Mouse (Mus musculus) heart, postnatal 0 days (tissue): ENCODE measurements at regions not wholly inside any gene's neighbourhood (a gene's known extent, or its start where the extent isn't known, plus 50 kb on each side); places are given as distances from the start of the nearest gene placed in this dataset.

ENCODE experiments used
- CTCF ChIP-seq: IDR thresholded peaks from 2 replicates; pipeline ENCODE4 v1.5.1; 2016; ENCODE audit warnings: antibody characterized with exemption, control low read depth, low read depth
- EP300 ChIP-seq: IDR thresholded peaks from 2 replicates; pipeline ENCODE4 v1.6.1; 2016; ENCODE audit warnings: antibody characterized with exemption, low read depth

- TF ChIP-seq CTCF, result no peak
- no peak for TF ChIP-seq EP300
Measured at GRCm38 (mm10) chr2:172770606-172771005, 169.5 kb downstream of the Bmp7 start.
